Mouse (Mus musculus): ENCODE measurements around the gene Wdr37. TPM values are rescaled to one million over a fixed set of nuclear protein-coding genes. Genes with fewer than 3 reads are reported as not detected.
"Not testable (repeated sequence)": the region's sequence is repeated elsewhere in the genome, so short reads cannot be mapped to it uniquely, and the experiment has no call there.

Wdr37 gene
- polyA plus RNA-seq, 1 experiment from 2014 or later, result 52.1 TPM

DNA sequence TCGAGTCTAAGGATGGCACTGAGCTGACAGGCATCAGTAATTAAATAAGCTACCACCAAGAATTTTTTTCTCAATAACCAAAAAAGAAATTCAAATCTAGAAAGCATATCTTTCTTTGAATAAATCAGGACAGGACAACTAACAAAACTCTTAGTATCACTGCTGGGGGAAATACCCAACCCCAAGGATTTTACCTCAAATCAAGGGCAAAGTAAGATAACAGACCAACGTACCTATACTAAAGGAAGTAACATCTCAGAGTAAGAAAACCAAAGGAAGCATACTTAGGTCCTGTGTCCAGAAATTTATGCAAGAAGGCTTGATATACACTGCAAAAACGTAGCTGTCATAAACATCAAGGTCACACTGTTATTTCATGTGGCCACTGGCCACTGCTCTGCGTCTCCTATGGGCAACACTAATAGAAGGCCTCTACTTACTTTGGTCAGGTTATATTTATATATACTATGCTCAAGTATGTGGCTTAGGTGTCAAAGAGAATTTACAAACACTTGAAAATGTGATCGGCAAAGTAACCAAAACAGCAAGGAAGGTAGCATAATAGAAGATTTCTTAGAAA lies 2.0 kb downstream of the Wdr37 start:
- WGBS, result 69% methylated on average over 5 of the region's 5 CpGs
- peak overlapping the region; percentile 91; the same call in 1 of the 2 replicates for H3K27ac ChIP-seq (replicated peaks)
- no peak for ATAC-seq (ENCODE audit: low FRiP score, low read depth)
- H3K4me2 ChIP-seq, result peak overlapping the region; percentile 86
- no peaks in the 10 kb centered on the region for H3K36me3 ChIP-seq
- H3K4me3 ChIP-seq, result peak overlapping the region; percentile 94
- peak overlapping the region; percentile 74 for H3K9ac ChIP-seq
- no peaks in the 10 kb centered on the region for H3K27me3 ChIP-seq
- peaks cover 27% of the 10 kb centered on the region for H3K4me1 ChIP-seq (replicated peaks)
- no peaks in the 10 kb centered on the region for H3K9me3 ChIP-seq

DNA sequence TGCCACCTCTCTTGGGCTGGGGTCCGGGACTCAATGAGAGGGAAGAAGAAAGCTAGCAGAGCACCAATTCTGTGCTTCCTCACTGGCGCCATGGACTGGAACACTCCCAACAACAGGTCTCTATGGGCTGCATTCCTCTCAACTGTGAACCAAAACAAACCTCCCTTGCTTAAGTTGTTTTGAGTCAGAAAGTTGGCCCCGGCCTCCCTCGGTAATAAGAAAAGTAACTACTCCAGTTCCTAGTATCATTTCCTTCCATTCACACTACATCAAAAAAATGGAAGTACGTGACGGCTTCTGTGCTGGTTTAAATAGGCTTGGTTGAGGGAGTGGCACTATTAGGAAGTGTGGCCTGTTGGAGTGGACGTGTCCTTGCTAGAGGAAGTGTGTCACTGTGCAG lies 5.1 kb downstream of the Wdr37 start:
- no peak overlapping the region for H3K4me3 ChIP-seq
- no peak overlapping the region for H3K4me2 ChIP-seq
- 89% methylated on average over 7 of the region's 7 CpGs for WGBS
- H3K36me3 ChIP-seq, result no peaks in the 10 kb centered on the region
- no peaks in the 10 kb centered on the region for H3K27me3 ChIP-seq
- H3K9ac ChIP-seq, result no peak overlapping the region
- H3K4me1 ChIP-seq (replicated peaks), result peaks cover 22% of the 10 kb centered on the region
- H3K9me3 ChIP-seq, result no peaks in the 10 kb centered on the region
- ATAC-seq (ENCODE audit: low FRiP score, low read depth), result no peak
- no peak overlapping the region for H3K27ac ChIP-seq (replicated peaks)

DNA sequence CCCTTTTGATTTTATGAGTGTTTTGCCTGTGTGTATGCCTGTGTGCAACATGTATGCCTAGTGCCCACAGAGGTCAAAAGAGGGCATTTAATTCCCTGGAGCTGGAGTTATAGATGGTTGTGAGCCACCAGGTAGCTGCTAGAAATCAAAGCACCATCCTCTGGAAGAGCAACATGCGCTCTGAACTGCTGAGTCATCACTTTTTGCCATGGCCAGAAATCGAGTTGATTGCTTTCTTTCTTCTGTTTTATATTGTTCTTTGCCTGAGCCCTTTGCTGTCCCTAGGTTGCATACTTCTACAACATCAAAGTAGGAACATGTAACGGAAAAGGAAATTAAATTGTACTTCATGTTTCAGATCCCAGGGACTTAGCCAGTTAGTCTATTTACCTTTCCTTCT lies 6.7 kb downstream of the Wdr37 start:
- H3K4me1 ChIP-seq (replicated peaks), result peaks cover 20% of the 10 kb centered on the region
- peaks cover 4% of the 10 kb centered on the region for H3K36me3 ChIP-seq
- no peak overlapping the region for H3K4me2 ChIP-seq
- H3K4me3 ChIP-seq, result no peak overlapping the region
- ATAC-seq (ENCODE audit: low FRiP score, low read depth), result no peak
- 85% methylated on average over 3 of the region's 3 CpGs for WGBS
- H3K9ac ChIP-seq, result no peak overlapping the region
- no peak overlapping the region for H3K27ac ChIP-seq (replicated peaks)
- H3K27me3 ChIP-seq, result no peaks in the 10 kb centered on the region
- no peaks in the 10 kb centered on the region for H3K9me3 ChIP-seq

DNA sequence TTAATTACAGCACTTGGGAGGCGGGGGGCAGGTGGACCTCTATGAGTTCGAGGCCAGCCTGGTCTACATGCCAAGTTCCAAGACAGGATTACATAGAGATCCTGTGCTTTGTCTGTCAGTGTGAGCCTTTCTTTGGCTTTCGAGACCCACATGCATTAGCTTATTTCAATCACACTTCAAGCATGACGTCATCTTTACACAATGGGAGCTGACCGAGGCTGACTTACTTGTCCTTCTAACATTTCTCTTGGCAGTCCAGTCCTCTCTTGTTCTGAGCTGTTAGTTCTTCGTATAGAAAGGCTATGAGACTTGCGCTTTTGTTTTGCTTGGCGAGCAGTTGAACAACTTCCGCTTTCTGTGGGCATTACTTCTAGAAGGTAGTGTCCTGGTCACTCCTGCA lies 10.8 kb downstream of the Wdr37 start:
- Histone ChIP-seq H3K9me3 (no peaks in the 10 kb centered on the region), H3K4me3 (no peak overlapping the region), H3K4me1 (replicated peaks) (no peaks in the 10 kb centered on the region), H3K27me3 (no peaks in the 10 kb centered on the region), H3K27ac (replicated peaks) (no peak overlapping the region), H3K4me2 (no peak overlapping the region), H3K9ac (no peak overlapping the region), H3K36me3 (peaks cover 24% of the 10 kb centered on the region)
- WGBS, result 93% methylated on average over 9 of the region's 9 CpGs
- ATAC-seq (ENCODE audit: low FRiP score, low read depth), result no peak

GRCm38 (mm10) chr13:8858453-8858852 lies 13.3 kb downstream of the Wdr37 start:
- no peaks in the 10 kb centered on the region for H3K4me1 ChIP-seq (replicated peaks)
- no peak for ATAC-seq (ENCODE audit: low FRiP score, low read depth)
- H3K4me3 ChIP-seq, result no peak overlapping the region
- no peak overlapping the region for H3K9ac ChIP-seq
- no peaks in the 10 kb centered on the region for H3K27me3 ChIP-seq
- WGBS, result 93% methylated on average over 6 of the region's 6 CpGs
- peaks cover 33% of the 10 kb centered on the region for H3K36me3 ChIP-seq
- H3K27ac ChIP-seq (replicated peaks), result no peak overlapping the region
- no peaks in the 10 kb centered on the region for H3K9me3 ChIP-seq
- H3K4me2 ChIP-seq, result no peak overlapping the region

DNA sequence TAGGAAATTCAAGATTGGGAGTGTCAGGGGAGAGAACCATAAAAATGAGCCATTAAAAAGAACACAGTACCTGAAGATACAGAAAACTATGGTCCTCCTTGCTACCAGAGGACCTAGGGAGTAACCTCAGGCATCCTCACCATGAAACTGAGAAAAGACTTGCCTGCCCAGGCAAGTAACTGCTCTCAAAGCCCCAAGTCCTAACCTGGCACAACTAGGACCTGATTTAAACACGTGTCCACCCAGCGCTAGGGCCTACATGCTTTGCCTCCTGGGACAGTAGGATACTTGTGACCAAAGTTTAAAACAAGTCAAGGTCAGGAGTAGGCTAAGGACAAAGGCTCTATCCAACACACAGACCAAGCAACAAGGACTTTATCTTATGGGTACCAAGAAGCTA lies 16.9 kb downstream of the Wdr37 start:
- H3K4me2 ChIP-seq, result no peak overlapping the region
- H3K4me3 ChIP-seq, result no peak overlapping the region
- H3K27ac ChIP-seq (replicated peaks), result no peak overlapping the region
- H3K36me3 ChIP-seq, result peaks cover 41% of the 10 kb centered on the region
- 94% methylated on average over 2 of the region's 2 CpGs for WGBS
- H3K9ac ChIP-seq, result no peak overlapping the region
- H3K9me3 ChIP-seq, result no peaks in the 10 kb centered on the region
- no peaks in the 10 kb centered on the region for H3K27me3 ChIP-seq
- ATAC-seq (ENCODE audit: low FRiP score, low read depth), result no peak
- H3K4me1 ChIP-seq (replicated peaks), result no peaks in the 10 kb centered on the region

GRCm38 (mm10) chr13:8853424-8853823 lies 18.3 kb downstream of the Wdr37 start:
- Histone ChIP-seq H3K27me3 (no peaks in the 10 kb centered on the region), H3K36me3 (peaks cover 40% of the 10 kb centered on the region), H3K9ac (no peak overlapping the region), H3K4me1 (replicated peaks) (no peaks in the 10 kb centered on the region), H3K27ac (replicated peaks) (no peak overlapping the region), H3K4me3 (no peak overlapping the region), H3K9me3 (no peaks in the 10 kb centered on the region), H3K4me2 (no peak overlapping the region)
- 97% methylated on average over 4 of the region's 4 CpGs for WGBS
- no peak for ATAC-seq (ENCODE audit: low FRiP score, low read depth)

DNA sequence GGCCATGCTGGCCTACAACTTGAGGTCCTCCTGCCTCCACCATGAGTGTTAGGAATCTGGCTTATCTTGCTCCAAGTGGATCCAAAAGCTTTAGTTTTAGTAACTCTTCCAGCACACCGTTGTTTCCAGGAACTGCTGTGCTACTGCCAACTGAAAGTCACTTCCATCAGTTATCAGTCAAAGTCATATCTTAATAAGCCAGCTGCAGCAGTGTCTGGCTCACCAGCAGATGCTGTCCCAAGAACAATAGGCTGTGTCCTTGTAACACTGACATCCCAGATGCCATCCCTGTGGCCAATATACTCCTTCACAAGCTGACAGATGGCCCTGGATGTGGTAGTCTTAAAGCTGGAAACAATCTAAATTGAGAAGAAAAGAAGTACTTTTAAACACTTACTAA lies 22.4 kb downstream of the Wdr37 start:
- H3K4me2 ChIP-seq, result no peak overlapping the region
- no peaks in the 10 kb centered on the region for H3K9me3 ChIP-seq
- no peak overlapping the region for H3K4me3 ChIP-seq
- H3K36me3 ChIP-seq, result peaks cover 53% of the 10 kb centered on the region
- H3K27ac ChIP-seq (replicated peaks), result no peak overlapping the region
- H3K4me1 ChIP-seq (replicated peaks), result no peaks in the 10 kb centered on the region
- no peaks in the 10 kb centered on the region for H3K27me3 ChIP-seq
- 45% methylated on average over 1 of the region's 1 CpGs for WGBS
- no peak for ATAC-seq (ENCODE audit: low FRiP score, low read depth)
- H3K9ac ChIP-seq, result no peak overlapping the region

- Histone ChIP-seq H3K9ac (no peak overlapping the region), H3K4me3 (no peak overlapping the region), H3K27ac (replicated peaks) (no peak overlapping the region), H3K27me3 (no peaks in the 10 kb centered on the region), H3K9me3 (no peaks in the 10 kb centered on the region), H3K36me3 (peaks cover 57% of the 10 kb centered on the region), H3K4me1 (replicated peaks) (no peaks in the 10 kb centered on the region), H3K4me2 (no peak overlapping the region)
- WGBS, result 63% methylated on average over 2 of the region's 2 CpGs
- no peak for ATAC-seq (ENCODE audit: low FRiP score, low read depth)
Observed at GRCm38 (mm10) chr13:8847702-8848101, 24.0 kb downstream of the Wdr37 start.

DNA sequence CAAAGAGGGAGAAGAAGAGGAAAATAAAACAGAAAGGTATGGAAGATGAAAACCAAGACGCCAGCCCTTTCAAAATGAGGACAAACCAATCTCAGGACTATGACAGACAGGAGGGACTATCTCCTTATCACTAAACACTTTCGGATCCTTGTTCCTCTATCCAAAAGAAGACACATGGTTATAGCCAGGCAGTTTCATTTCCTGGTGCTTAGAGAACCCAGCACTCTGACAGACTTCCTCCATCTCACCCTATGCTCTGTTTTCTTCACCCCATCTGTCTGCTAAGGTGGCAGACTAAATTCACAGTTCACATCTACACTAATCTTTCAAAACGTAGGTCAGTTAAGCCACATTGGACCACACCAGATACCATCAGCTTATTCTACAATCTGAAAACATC lies 29.4 kb downstream of the Wdr37 start:
- Histone ChIP-seq H3K27me3 (no peaks in the 10 kb centered on the region), H3K4me3 (no peak overlapping the region), H3K27ac (replicated peaks) (no peak overlapping the region), H3K9me3 (no peaks in the 10 kb centered on the region), H3K4me1 (replicated peaks) (no peaks in the 10 kb centered on the region), H3K36me3 (peaks cover 72% of the 10 kb centered on the region), H3K4me2 (no peak overlapping the region), H3K9ac (no peak overlapping the region)
- 94% methylated on average over 3 of the region's 3 CpGs for WGBS
- no peak for ATAC-seq (ENCODE audit: low FRiP score, low read depth)

DNA sequence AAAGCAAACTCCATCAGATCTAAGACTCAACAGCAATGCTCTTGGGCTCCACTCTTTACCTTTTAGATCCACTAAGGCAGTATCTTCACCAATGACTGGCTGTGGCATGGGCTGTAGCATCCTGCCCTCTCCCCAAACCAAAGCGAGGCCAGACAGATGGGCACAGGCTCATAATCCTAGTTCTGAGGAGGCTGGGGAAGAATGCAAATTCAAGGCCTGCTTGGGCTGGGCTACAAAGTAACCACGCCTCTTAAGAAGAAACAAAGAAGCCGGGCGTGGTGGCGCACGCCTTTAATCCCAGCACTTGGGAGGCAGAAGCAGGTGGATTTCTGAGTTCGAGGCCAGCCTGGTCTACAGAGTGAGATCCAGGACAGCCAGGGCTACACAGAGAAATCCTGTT lies 29.9 kb downstream of the Wdr37 start:
- H3K9ac ChIP-seq; H3K4me1 ChIP-seq (replicated peaks); H3K27me3 ChIP-seq; H3K27ac ChIP-seq (replicated peaks); ATAC-seq (ENCODE audit: low FRiP score, low read depth); H3K9me3 ChIP-seq; H3K4me3 ChIP-seq; H3K4me2 ChIP-seq: not testable (repeated sequence)
- H3K36me3 ChIP-seq, result peaks cover 67% of the 10 kb centered on the region
- WGBS, result 94% methylated on average over 7 of the region's 7 CpGs

DNA sequence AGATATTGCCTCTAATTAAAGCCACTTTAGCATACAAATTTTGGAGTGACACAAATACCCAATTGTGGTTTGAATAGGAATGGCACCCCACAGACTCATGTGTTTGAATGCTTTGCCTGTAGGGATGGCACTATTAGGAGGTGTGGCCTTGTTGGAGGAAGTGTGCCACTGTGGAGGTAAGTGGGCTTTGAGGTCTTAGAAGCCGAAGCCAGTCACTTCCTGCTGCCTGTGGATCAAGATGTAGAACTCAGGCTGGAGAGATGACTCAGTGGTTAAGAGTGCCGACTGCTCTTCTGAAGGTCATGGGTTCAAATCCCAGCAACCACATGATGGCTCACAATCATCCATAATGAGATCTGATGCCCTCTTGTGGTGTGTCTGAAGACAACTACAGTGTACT lies 30.8 kb downstream of the Wdr37 start:
- Histone ChIP-seq H3K9me3 (no peaks in the 10 kb centered on the region), H3K9ac (no peak overlapping the region), H3K4me2 (no peak overlapping the region), H3K4me3 (no peak overlapping the region), H3K27me3 (no peaks in the 10 kb centered on the region), H3K36me3 (peaks cover 61% of the 10 kb centered on the region), H3K4me1 (replicated peaks) (no peaks in the 10 kb centered on the region), H3K27ac (replicated peaks) (no peak overlapping the region)
- WGBS, result 90% methylated on average over 2 of the region's 2 CpGs
- no peak for ATAC-seq (ENCODE audit: low FRiP score, low read depth)

DNA sequence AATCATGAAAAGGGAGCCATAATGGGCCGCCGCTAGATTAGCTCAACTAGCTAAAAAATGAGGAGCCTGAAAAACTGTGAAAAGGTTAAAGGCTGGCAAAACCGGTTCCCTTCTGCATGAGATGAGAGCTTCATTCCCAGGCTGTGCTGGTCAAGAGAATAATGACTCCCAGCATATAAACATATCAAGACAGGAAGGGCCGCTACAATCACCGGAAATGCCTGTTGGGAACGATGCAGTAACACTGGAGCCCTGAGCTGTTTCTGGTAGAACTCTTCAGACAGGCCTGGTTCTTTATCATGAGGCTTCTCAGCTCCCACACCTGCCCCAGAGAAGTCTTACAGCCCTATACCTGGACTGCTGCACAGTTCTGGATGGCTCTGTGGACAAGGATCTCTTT lies 31.8 kb downstream of the Wdr37 start:
- ATAC-seq (ENCODE audit: low FRiP score, low read depth), result no peak
- Histone ChIP-seq H3K4me3 (no peak overlapping the region), H3K9me3 (no peaks in the 10 kb centered on the region), H3K27ac (replicated peaks) (no peak overlapping the region), H3K4me2 (no peak overlapping the region), H3K9ac (no peak overlapping the region), H3K27me3 (no peaks in the 10 kb centered on the region), H3K36me3 (peaks cover 61% of the 10 kb centered on the region), H3K4me1 (replicated peaks) (no peaks in the 10 kb centered on the region)
- WGBS, result 87% methylated on average over 6 of the region's 6 CpGs

Data from hindbrain, embryonic 15.5 days (tissue).